Mouse (Mus musculus): Measurements from ENCODE around the gene Pbxip1. TPM values are rescaled to one million over a fixed set of nuclear protein-coding genes. Genes with fewer than 3 reads are reported as not detected.

The Pbxip1 gene
- polyA plus RNA-seq, 1 experiment: 91.6 TPM

DNA sequence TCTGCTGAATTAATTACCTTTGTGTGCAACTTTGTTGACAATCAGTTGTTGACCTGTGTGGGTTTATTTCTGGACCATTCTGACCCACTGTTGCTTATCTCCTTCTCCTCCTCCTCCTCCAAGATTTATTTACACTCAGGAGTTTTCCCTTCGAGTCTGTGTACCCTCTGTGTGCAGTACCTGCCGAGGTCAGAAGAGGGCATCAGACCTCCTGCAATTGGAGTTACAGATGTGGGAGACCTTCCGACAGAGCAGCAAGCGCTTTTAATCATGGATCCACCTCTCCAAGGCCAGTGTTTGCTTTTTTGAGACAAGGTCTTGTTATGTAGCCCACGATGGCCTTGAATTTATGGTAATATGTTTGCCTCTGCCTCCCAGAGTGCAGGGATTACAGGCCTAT, 58.1 kb downstream of the Pbxip1 start:
- no peak overlapping the region for H3K27ac ChIP-seq (ENCODE audit: insufficient read depth, low read length)
- TF ChIP-seq POLR2A (IDR thresholded peaks at IDR 0.05; ENCODE audit: low read depth, low read length): no peak
- peak; percentile 12; the same call in 1 of the 2 replicates for TF ChIP-seq CTCF (IDR thresholded peaks at IDR 0.05; ENCODE audit: borderline replicate concordance, insufficient read depth, low read length)
- no peak overlapping the region for H3K4me3 ChIP-seq (ENCODE audit: insufficient read depth, low read length)
- no peaks in the 10 kb centered on the region for H3K4me1 ChIP-seq (ENCODE audit: control insufficient read depth, insufficient read depth, low read length)

DNA sequence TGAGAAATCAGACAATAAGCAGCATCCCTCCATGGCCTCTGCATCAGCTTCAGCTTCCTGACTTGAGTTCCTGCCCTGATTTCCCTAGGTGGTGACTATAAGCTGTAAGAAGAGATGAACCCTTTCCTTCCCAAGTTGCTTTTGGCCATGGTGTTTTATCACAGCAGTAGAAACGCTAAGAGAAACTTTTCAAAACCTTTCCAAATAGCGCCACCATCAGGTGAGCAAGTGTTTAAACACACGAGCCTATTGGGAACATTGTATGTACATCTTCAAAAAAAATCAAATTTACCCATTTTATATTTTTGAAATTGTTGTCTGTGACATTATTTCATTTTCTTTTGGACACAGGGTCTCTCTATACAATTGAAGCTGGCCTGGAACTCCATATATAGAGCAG, 59.9 kb downstream of the Pbxip1 start:
- H3K4me1 ChIP-seq (ENCODE audit: control insufficient read depth, insufficient read depth, low read length): no peaks in the 10 kb centered on the region
- no peak overlapping the region for H3K27ac ChIP-seq (ENCODE audit: insufficient read depth, low read length)
- TF ChIP-seq CTCF (IDR thresholded peaks at IDR 0.05; ENCODE audit: borderline replicate concordance, insufficient read depth, low read length) (no peak), POLR2A (IDR thresholded peaks at IDR 0.05; ENCODE audit: low read depth, low read length) (no peak)

DNA sequence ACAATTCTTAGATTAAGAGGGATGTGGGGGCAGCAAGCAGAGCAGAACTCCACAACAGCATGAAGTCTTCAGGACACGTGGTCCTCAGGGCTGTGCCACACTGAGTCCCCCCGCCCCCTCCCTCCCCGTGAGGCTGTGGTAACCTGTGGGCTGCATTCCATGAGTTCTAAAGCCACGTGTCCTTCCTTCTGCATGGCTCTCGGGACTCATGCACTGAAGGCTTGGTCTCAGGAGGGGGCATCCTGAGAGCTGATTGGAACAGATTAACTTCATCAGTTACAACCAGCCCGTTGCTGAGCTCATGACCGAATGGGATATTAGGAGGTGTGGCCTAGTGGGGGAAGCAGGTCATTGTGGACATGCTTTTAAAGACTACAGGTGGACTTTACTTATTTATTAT, 63.2 kb downstream of the Pbxip1 start:
- TF ChIP-seq CTCF (IDR thresholded peaks at IDR 0.05; ENCODE audit: borderline replicate concordance, insufficient read depth, low read length) (no peak), POLR2A (IDR thresholded peaks at IDR 0.05; ENCODE audit: low read depth, low read length) (no peak)
- Histone ChIP-seq H3K4me3 (ENCODE audit: insufficient read depth, low read length) (no peak overlapping the region), H3K4me1 (ENCODE audit: control insufficient read depth, insufficient read depth, low read length) (no peaks in the 10 kb centered on the region), H3K27ac (ENCODE audit: insufficient read depth, low read length) (no peak overlapping the region)

More for the DNA sequence above, 59.9 kb downstream of the Pbxip1 start:
- no peak overlapping the region for H3K4me3 ChIP-seq (ENCODE audit: insufficient read depth, low read length)

Other genes with a start within 250 kb of the Pbxip1 start
- 86.8 and 103 TPM in 2 replicates for gene Gba, start 233.8 kb upstream of the Pbxip1 start, polyA plus RNA-seq (2011; ENCODE audit: insufficient read length, low read depth, missing spikeins)
- gene Thbs3, start 221.5 kb upstream of the Pbxip1 start, polyA plus RNA-seq (2011; ENCODE audit: insufficient read length, low read depth, missing spikeins): 60.8 and 83.1 TPM in 2 replicates
- gene Mtx1, start 209.6 kb upstream of the Pbxip1 start, polyA plus RNA-seq (2011; ENCODE audit: insufficient read length, low read depth, missing spikeins): 96.9 and 98.6 TPM in 2 replicates
- gene Muc1, start 207.6 kb upstream of the Pbxip1 start, polyA plus RNA-seq (2011; ENCODE audit: insufficient read length, low read depth, missing spikeins): 1.1 and 2.5 TPM in 2 replicates
- gene Krtcap2, start 190.7 kb upstream of the Pbxip1 start, polyA plus RNA-seq (2011; ENCODE audit: insufficient read length, low read depth, missing spikeins): 265 and 289 TPM in 2 replicates
- 14.2 and 24.2 TPM in 2 replicates for gene Trim46, start 190.4 kb upstream of the Pbxip1 start, polyA plus RNA-seq (2011; ENCODE audit: insufficient read length, low read depth, missing spikeins)
- gene Dpm3, start 177.3 kb upstream of the Pbxip1 start, polyA plus RNA-seq (2011; ENCODE audit: insufficient read length, low read depth, missing spikeins): 47.2 and 51.3 TPM in 2 replicates
- 91.5 and 103 TPM in 2 replicates for gene Slc50a1, start 166.1 kb upstream of the Pbxip1 start, polyA plus RNA-seq (2011; ENCODE audit: insufficient read length, low read depth, missing spikeins)
- gene Efna1, start 155.6 kb upstream of the Pbxip1 start, polyA plus RNA-seq (2011; ENCODE audit: insufficient read length, low read depth, missing spikeins): 4.1 and 7.1 TPM in 2 replicates
- gene Efna3, start 113.7 kb upstream of the Pbxip1 start, polyA plus RNA-seq (2011; ENCODE audit: insufficient read length, low read depth, missing spikeins): 7.1 and 8.7 TPM in 2 replicates
- gene Efna4, start 98.7 kb upstream of the Pbxip1 start, polyA plus RNA-seq (2011; ENCODE audit: insufficient read length, low read depth, missing spikeins): 11.2 and 11.4 TPM in 2 replicates
- 112 and 136 TPM in 2 replicates for gene Adam15, start 86.7 kb upstream of the Pbxip1 start, polyA plus RNA-seq (2011; ENCODE audit: insufficient read length, low read depth, missing spikeins)
- not detected in 2 replicates for gene Dcst2, start 74.7 kb upstream of the Pbxip1 start, polyA plus RNA-seq (2011; ENCODE audit: insufficient read length, low read depth, missing spikeins)
- gene Dcst1, start 71.5 kb upstream of the Pbxip1 start, polyA plus RNA-seq (2011; ENCODE audit: insufficient read length, low read depth, missing spikeins): not detected in 2 replicates
- 46.9 and 56.0 TPM in 2 replicates for gene Zbtb7b, start 41.9 kb upstream of the Pbxip1 start, polyA plus RNA-seq (2011; ENCODE audit: insufficient read length, low read depth, missing spikeins)
- gene Lenep, start 33.9 kb upstream of the Pbxip1 start, polyA plus RNA-seq (2011; ENCODE audit: insufficient read length, low read depth, missing spikeins): not detected in 2 replicates
- gene Flad1, start 24.8 kb upstream of the Pbxip1 start, polyA plus RNA-seq (2011; ENCODE audit: insufficient read length, low read depth, missing spikeins): 10.9 and 11.2 TPM in 2 replicates
- 142 and 174 TPM in 2 replicates for gene Cks1b, start 18.3 kb upstream of the Pbxip1 start, polyA plus RNA-seq (2011; ENCODE audit: insufficient read length, low read depth, missing spikeins)
- gene Shc1, start 18.3 kb upstream of the Pbxip1 start, polyA plus RNA-seq (2011; ENCODE audit: insufficient read length, low read depth, missing spikeins): 224 and 227 TPM in 2 replicates
- 42.4 and 45.2 TPM in 2 replicates for gene Pygo2, start 6.5 kb upstream of the Pbxip1 start, polyA plus RNA-seq (2011; ENCODE audit: insufficient read length, low read depth, missing spikeins)
- gene Pmvk, start 17.8 kb downstream of the Pbxip1 start, polyA plus RNA-seq (2011; ENCODE audit: insufficient read length, low read depth, missing spikeins): 16.3 and 21.0 TPM in 2 replicates
- 0.90 and 1.6 TPM in 2 replicates for gene Kcnn3, start 83.5 kb downstream of the Pbxip1 start, polyA plus RNA-seq (2011; ENCODE audit: insufficient read length, low read depth, missing spikeins)

Measured in embryonic fibroblast, embryonic 13.5 days (primary cell).